Mouse (Mus musculus): ENCODE results near the gene Carnmt1.

GRCm38 (mm10) chr19:18631161-18631643 is 39.4 kb upstream of the Carnmt1 start:
- TF ChIP-seq POLR2A (IDR thresholded peaks at IDR 0.05; ENCODE audit: low read depth, low read length): no peak
- no peak for TF ChIP-seq CTCF (conservative IDR thresholded peaks at IDR 0.05; ENCODE audit: insufficient read depth, insufficient read length, low read depth, low read length)

Measured in kidney, adult 2 months (tissue).